Mouse (Mus musculus) kidney, postnatal 0 days (tissue): ENCODE results near the gene Asb7. TPM values are rescaled to one million over a fixed set of nuclear protein-coding genes. Genes with fewer than 3 reads are reported as not detected.

Experiments used
- ATAC-seq: fragments of 200-750 bp; cut with Nextera tagmentation; replicated peaks from 2 replicates; pipeline ENCODE4 v1.8.0; 2017; ENCODE audit warnings: low read depth, moderate number of reproducible peaks, moderate TSS enrichment, moderate library complexity; ENCODE audit not compliant: low FRiP score
- DNase-seq: peaks from one replicate; pipeline ENCODE4 v3.0.0-alpha.2; 2016; ENCODE audit warnings: low spot score
- H3K27ac ChIP-seq: fragments of 300-500 bp; sonication (generic); 2 replicates; pipeline ENCODE4 v1.5.1; 2014; ENCODE audit warnings: mild to moderate bottlenecking
- H3K27me3 ChIP-seq: fragments of 300-500 bp; sonication (generic); 2 replicates; pipeline ENCODE4 v1.6.1; 2014; ENCODE audit warnings: low read length, mixed read lengths; ENCODE audit not compliant: insufficient read depth
- H3K36me3 ChIP-seq: fragments of 300-500 bp; sonication (generic); 2 replicates; pipeline ENCODE4 v1.6.1; 2014; ENCODE audit warnings: low read length, mixed read lengths; ENCODE audit not compliant: insufficient read depth
- H3K4me1 ChIP-seq: fragments of 300-500 bp; sonication (generic); replicated peaks from 2 replicates; pipeline ENCODE4 v1.6.1; 2014; ENCODE audit warnings: antibody characterized with exemption, low read length, mixed read lengths; ENCODE audit not compliant: insufficient read depth
- H3K4me2 ChIP-seq: fragments of 300-500 bp; sonication (generic); 2 replicates; pipeline ENCODE4 v1.6.1; 2014; ENCODE audit warnings: mild to moderate bottlenecking, low read length, moderate library complexity, mixed read lengths
- H3K4me3 ChIP-seq: fragments of 300-500 bp; sonication (generic); replicated peaks from 2 replicates; pipeline ENCODE4 v1.5.1; 2014; ENCODE audit warnings: low read depth, low read length
- H3K9ac ChIP-seq: fragments of 300-500 bp; sonication (generic); 2 replicates; pipeline ENCODE4 v1.6.1; 2014; ENCODE audit warnings: low read depth, low read length
- H3K9me3 ChIP-seq: fragments of 300-500 bp; sonication (generic); replicated peaks from 2 replicates; pipeline ENCODE4 v1.6.1; 2016; ENCODE audit warnings: low read length, inconsistent platforms, mixed read lengths
- CTCF ChIP-seq: IDR thresholded peaks from 2 replicates; pipeline ENCODE4 v1.5.1; 2016; ENCODE audit warnings: antibody characterized with exemption, low read depth, mild to moderate bottlenecking, moderate library complexity
- WGBS: fragments of 180-500 bp; shearing (Covaris S2); extraction: QIAGEN DNeasy Blood & Tissue Kit; methylation state at CpG from one replicate; pipeline ENCODE4 v1.1.7; 2014; 5-methylcytosine and 5-hydroxymethylcytosine counted together
- polyA plus RNA-seq: library from polyadenylated mRNA; unstranded; fragments of >200 nt; fragmentation: Nextera tagmentation; extraction: Ambion mirVana; gene quantifications from 2 replicates; pipeline ENCODE4 v1.2.1, GENCODE M21; 2015

The Asb7 gene
- polyA plus RNA-seq, 1 experiment from 2014 or later = 12.9 TPM

DNA sequence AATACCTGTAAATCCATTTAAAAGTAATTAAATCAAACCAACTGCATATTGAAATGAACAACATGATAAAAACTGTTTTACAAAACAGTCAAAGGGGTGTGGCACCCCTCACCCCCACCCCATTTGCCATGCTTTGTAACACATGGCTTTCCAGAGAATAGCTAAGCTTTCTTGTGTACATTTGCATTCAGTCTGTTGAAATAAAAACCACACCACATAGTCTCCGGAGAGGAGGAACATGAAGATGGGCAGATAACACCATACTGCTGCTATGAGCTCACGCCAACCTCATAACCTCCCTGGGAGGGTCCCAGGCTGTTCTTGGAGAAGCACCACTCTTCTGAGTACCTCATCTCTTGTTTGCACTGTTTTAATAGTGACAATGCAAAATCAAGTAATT, 40.2 kb downstream of the Asb7 start:
- H3K9me3 ChIP-seq = no peaks in the 10 kb centered on the region
- no peak overlapping the region for H3K9ac ChIP-seq
- H3K27ac ChIP-seq = no peak overlapping the region
- H3K4me2 ChIP-seq = no peak overlapping the region
- no peak for DNase-seq
- H3K4me3 ChIP-seq = no peak overlapping the region
- no peaks in the 10 kb centered on the region for H3K27me3 ChIP-seq
- 83% methylated on average over 2 of the region's 2 CpGs for WGBS
- H3K36me3 ChIP-seq = 0 out of 2 replicates have a peak, but pooled peaks cover 7% of the 10 kb centered on the region
- no peak for ATAC-seq
- TF ChIP-seq CTCF = no peak
- 0 out of 2 replicates have a peak, but pooled peaks cover 5% of the 10 kb centered on the region for H3K4me1 ChIP-seq

- DNase-seq (no peak), ATAC-seq (no peak)
- no peak overlapping the region for H3K4me2 ChIP-seq
- H3K9me3 ChIP-seq = no peaks in the 10 kb centered on the region
- no peak for TF ChIP-seq CTCF
- H3K9ac ChIP-seq = no peak overlapping the region
- no peaks in the 10 kb centered on the region for H3K27me3 ChIP-seq
- H3K4me1 ChIP-seq = no peaks in the 10 kb centered on the region
- no peak overlapping the region for H3K27ac ChIP-seq
- WGBS = 100% methylated on average over 2 of the region's 2 CpGs
- H3K36me3 ChIP-seq = peaks cover 5% of the 10 kb centered on the region
- no peak overlapping the region for H3K4me3 ChIP-seq
These were observed 43.7 kb downstream of the Asb7 start for GRCm38 (mm10) chr7:66645736-66646135.

DNA sequence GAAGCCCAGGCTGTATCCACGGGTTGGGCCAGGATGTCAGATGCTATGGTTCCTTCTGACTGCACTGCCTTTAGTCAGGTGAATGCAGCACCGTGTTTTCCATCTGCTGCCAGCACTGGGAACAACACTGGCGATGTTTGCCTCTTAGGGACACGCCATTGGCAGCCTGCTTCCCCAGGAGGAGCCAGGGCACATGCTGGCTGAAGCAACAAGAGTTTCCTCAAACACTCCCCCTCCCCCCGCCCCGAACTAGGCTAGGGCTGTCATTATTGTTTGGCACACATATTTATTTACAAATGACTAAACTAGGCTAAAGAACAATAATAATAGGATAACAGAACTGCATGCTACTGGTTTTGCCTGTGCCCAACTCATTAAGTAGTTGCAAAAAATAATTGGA, 56.0 kb downstream of the Asb7 start:
- no peak for ATAC-seq

DNA sequence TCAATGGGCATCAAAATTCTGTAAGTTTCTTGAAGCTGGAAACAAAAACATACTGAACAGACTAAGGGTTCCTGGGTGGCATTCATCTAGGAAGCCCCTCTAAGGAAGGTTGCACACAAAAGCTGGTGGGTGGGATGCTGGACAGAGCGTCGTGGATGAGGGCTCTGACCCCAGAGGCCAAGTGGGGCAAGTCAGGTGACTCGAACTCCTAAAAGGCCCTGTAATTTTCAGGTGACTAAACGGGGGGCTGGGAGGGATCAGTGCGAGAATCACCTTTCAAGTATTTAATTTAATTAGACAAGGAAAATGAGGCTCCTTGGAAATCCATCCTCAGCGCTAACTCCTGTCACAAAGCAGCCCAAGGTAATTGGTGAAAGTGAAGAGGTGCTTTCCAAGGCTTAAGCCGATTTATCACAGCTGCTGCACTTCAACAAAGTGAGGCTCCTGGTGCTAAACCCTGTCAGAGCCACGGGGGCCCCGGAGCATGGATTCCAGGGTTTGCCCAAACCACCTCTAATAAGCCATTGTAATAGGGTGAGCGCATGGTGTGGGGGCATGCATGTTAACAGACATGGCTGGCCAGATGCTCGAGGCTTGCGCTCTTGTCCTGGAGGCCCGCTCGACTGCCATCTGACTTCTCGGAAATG, 59.1 kb downstream of the Asb7 start:
- Histone ChIP-seq H3K9me3 (no peaks in the 10 kb centered on the region; the same call in 1 of the 2 replicates), H3K27ac (no peak overlapping the region), H3K4me3 (no peak overlapping the region), H3K4me1 (no peaks in the 10 kb centered on the region), H3K4me2 (no peak overlapping the region), H3K27me3 (no peaks in the 10 kb centered on the region), H3K9ac (no peak overlapping the region), H3K36me3 (no peaks in the 10 kb centered on the region)
- ATAC-seq (no peak), DNase-seq (no peak)
- 62% methylated on average over 15 of the region's 15 CpGs for WGBS
- TF ChIP-seq CTCF = no peak

More for the DNA sequence above, 56.0 kb downstream of the Asb7 start:
- H3K9ac ChIP-seq = no peak overlapping the region
- H3K4me1 ChIP-seq = no peaks in the 10 kb centered on the region
- H3K36me3 ChIP-seq = no peaks in the 10 kb centered on the region
- no peak overlapping the region for H3K4me2 ChIP-seq
- H3K27ac ChIP-seq = no peak overlapping the region
- WGBS = 77% methylated on average over 6 of the region's 6 CpGs
- no peaks in the 10 kb centered on the region for H3K9me3 ChIP-seq
- H3K4me3 ChIP-seq = no peak overlapping the region
- TF ChIP-seq CTCF = no peak
- no peak for DNase-seq
- no peaks in the 10 kb centered on the region for H3K27me3 ChIP-seq

GRCm38 (mm10) chr7:66629419-66629818, 60.0 kb downstream of the Asb7 start:
- Histone ChIP-seq H3K9me3 (no peaks in the 10 kb centered on the region; the same call in 1 of the 2 replicates), H3K36me3 (no peaks in the 10 kb centered on the region), H3K9ac (no peak overlapping the region), H3K27me3 (no peaks in the 10 kb centered on the region), H3K4me3 (no peak overlapping the region), H3K4me2 (no peak overlapping the region), H3K4me1 (no peaks in the 10 kb centered on the region), H3K27ac (no peak overlapping the region)
- 77% methylated on average over 4 of the region's 4 CpGs for WGBS
- ATAC-seq (no peak), DNase-seq (no peak)
- TF ChIP-seq CTCF = no peak

DNA sequence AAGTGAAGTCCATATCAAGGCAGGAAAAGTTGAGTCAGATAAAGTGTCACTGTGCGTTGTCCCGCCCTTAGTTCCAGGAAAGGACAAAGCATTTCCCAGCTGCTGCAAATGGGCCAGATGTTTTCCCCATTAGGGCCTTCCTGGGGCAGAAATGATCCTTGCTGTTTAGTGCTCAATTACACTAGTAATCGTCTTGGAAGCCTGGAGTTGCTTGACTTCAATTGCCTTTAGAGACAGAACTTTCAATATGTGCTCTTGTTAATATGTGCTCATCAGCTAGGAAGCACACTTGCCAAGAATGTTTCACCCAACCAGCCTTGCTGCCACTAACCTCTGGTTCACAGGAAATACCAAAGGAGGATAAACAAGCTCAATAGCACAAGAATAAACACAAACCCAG, 66.0 kb downstream of the Asb7 start:
- WGBS = 26% methylated on average over 3 of the region's 3 CpGs
- peak overlapping the region; percentile 54; the same call in 1 of the 2 replicates for H3K27ac ChIP-seq
- no peak for ATAC-seq

DNA sequence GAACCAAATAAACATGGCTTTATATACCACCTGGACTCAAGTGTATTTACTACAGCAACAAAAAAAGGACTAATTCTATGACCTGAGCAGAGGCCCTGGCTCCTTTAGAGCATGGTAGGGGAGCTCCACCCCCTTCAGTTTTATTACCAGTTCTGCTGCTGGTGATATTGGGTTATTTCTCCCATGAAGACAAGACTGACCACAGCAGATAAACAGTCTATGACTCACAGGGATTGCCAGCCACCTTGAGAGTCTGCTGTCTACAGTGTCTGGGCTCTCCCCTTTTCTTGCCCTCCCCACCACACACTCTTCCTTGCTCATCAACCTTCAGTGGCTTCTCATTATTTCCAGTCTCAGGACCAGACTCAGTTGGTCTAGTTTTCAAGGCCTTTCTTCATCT, 87.5 kb downstream of the Asb7 start:
- DNase-seq (no peak), ATAC-seq (no peak)
- no peaks in the 10 kb centered on the region for H3K9me3 ChIP-seq
- no peak overlapping the region for H3K9ac ChIP-seq
- no peak overlapping the region for H3K27ac ChIP-seq
- no peak overlapping the region for H3K4me2 ChIP-seq
- H3K27me3 ChIP-seq = no peaks in the 10 kb centered on the region
- H3K4me3 ChIP-seq = no peak overlapping the region
- no peaks in the 10 kb centered on the region for H3K36me3 ChIP-seq
- H3K4me1 ChIP-seq = no peaks in the 10 kb centered on the region
- TF ChIP-seq CTCF = no peak

More for the DNA sequence above, 66.0 kb downstream of the Asb7 start:
- DNase-seq = peak; percentile 77
- no peak overlapping the region for H3K4me3 ChIP-seq
- H3K9me3 ChIP-seq = no peaks in the 10 kb centered on the region; the same call in 1 of the 2 replicates
- H3K9ac ChIP-seq = no peak overlapping the region
- H3K27me3 ChIP-seq = no peaks in the 10 kb centered on the region
- no peaks in the 10 kb centered on the region for H3K36me3 ChIP-seq
- peaks cover 3% of the 10 kb centered on the region; the same call in 1 of the 2 replicates for H3K4me1 ChIP-seq
- no peak overlapping the region for H3K4me2 ChIP-seq
- TF ChIP-seq CTCF = no peak
